Mouse (Mus musculus): ENCODE data around the gene Armcx4. TPM values are rescaled to one million over a fixed set of nuclear protein-coding genes. Genes with fewer than 3 reads are reported as not detected.

Armcx4 gene
- polyA plus RNA-seq, 2 experiments = 0.36 to 1.3 TPM

- no peak overlapping the region for H3K9ac ChIP-seq (replicated peaks)
- no peak overlapping the region for H3K4me2 ChIP-seq (ENCODE audit: low read depth)
- H3K4me3 ChIP-seq (ENCODE audit: insufficient read depth in 1 of 2, low read depth in 2 of 2, low read length in 2 of 2) = no peak overlapping the region
- DNase-seq (ENCODE audit: low read depth in 3 of 3, low spot score in 3 of 3) (no peak), ATAC-seq (ENCODE audit: insufficient read depth) (peak; percentile 50; the same call in 1 of the 2 replicates)
- H3K4me1 ChIP-seq (replicated peaks; ENCODE audit: control insufficient read depth in 2 of 2, insufficient read depth in 2 of 2, low read length in 1 of 2) = peaks cover 0 to 10% of the 10 kb centered on the region in 2 experiments; a peak in 2 of 4 replicates
- no peak for TF ChIP-seq CTCF (IDR thresholded peaks at IDR 0.05; ENCODE audit: low read depth)
- H3K9me3 ChIP-seq (ENCODE audit: control insufficient read depth, low read length) = no peaks in the 10 kb centered on the region
- H3K36me3 ChIP-seq (replicated peaks; ENCODE audit: control insufficient read depth, insufficient read depth, low read depth) = no peaks in the 10 kb centered on the region
- no peak overlapping the region for H3K27ac ChIP-seq
- no peaks in the 10 kb centered on the region for H3K27me3 ChIP-seq (ENCODE audit: control insufficient read depth, insufficient read depth, low read length)
- WGBS (ENCODE audit: insufficient replicate concordance) = 38% methylated on average over 4 of the region's 4 CpGs
Observed at GRCm38 (mm10) chrX:134739160-134739559, 52.8 kb downstream of the Armcx4 start.

DNA sequence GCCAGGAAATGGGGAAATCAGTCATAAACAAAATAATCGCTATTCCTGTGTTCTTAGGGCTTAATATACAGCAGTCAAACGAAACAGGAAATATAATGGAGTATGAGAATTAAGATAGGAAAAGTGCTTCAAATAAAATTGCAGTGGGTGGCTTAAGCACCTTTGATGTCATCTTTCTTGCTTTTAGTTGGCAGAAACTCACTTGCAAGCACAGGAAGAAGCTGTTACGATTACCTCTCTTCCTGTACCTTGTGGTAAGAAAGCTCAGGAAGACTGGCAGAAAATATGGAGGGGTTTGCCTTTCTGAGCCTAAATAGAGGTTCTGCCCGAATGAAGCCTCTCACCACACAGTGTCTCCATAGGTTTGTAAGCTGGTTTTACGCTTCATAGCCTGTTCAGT lies 55.5 kb downstream of the Armcx4 start:
- Histone ChIP-seq H3K4me1 (replicated peaks; ENCODE audit: control insufficient read depth in 2 of 2, insufficient read depth in 2 of 2, low read length in 1 of 2) (peaks cover 0 to 10% of the 10 kb centered on the region in 2 experiments; a peak in 2 of 4 replicates), H3K9me3 (ENCODE audit: control insufficient read depth, low read length) (no peaks in the 10 kb centered on the region), H3K4me2 (ENCODE audit: low read depth) (no peak overlapping the region), H3K27ac (no peak overlapping the region), H3K36me3 (replicated peaks; ENCODE audit: control insufficient read depth, insufficient read depth, low read depth) (no peaks in the 10 kb centered on the region), H3K27me3 (ENCODE audit: control insufficient read depth, insufficient read depth, low read length) (no peaks in the 10 kb centered on the region; the same call in 1 of the 2 replicates), H3K9ac (replicated peaks) (no peak overlapping the region), H3K4me3 (ENCODE audit: insufficient read depth in 1 of 2, low read depth in 2 of 2, low read length in 2 of 2) (no peak overlapping the region)
- DNase-seq (ENCODE audit: low read depth in 3 of 3, low spot score in 3 of 3) = no peak
- no peak for ATAC-seq (ENCODE audit: insufficient read depth)
- 30% methylated on average over 5 of the region's 5 CpGs for WGBS (ENCODE audit: insufficient replicate concordance)
- no peak for TF ChIP-seq EP300 (IDR thresholded peaks at IDR 0.05; ENCODE audit: low read depth)
- no peak for TF ChIP-seq CTCF (IDR thresholded peaks at IDR 0.05; ENCODE audit: low read depth)

Other genes with a start within 250 kb of the Armcx4 start
- gene Taf7l, start 210.0 kb upstream of the Armcx4 start, polyA plus RNA-seq (2012; rRNA removed) = not detected in 2 replicates
- gene Taf7l, start 210.0 kb upstream of the Armcx4 start, polyA plus RNA-seq (2014; fragmentation: Nextera tagmentation; extraction: Ambion mirVana) = not detected in 2 replicates
- 10.1 and 18.7 TPM in 2 replicates for gene Timm8a1, start 144.7 kb upstream of the Armcx4 start, polyA plus RNA-seq (2012; rRNA removed)
- 92.5 and 92.8 TPM in 2 replicates for gene Timm8a1, start 144.7 kb upstream of the Armcx4 start, polyA plus RNA-seq (2014; fragmentation: Nextera tagmentation; extraction: Ambion mirVana)
- 9.1 and 16.3 TPM in 2 replicates for gene Btk, start 102.9 kb upstream of the Armcx4 start, polyA plus RNA-seq (2012; rRNA removed)
- 10.9 and 13.4 TPM in 2 replicates for gene Btk, start 102.9 kb upstream of the Armcx4 start, polyA plus RNA-seq (2014; fragmentation: Nextera tagmentation; extraction: Ambion mirVana)
- gene Rpl36a, start 100.9 kb upstream of the Armcx4 start, polyA plus RNA-seq (2012; rRNA removed) = 600 and 1,190 TPM in 2 replicates
- 428 and 436 TPM in 2 replicates for gene Rpl36a, start 100.9 kb upstream of the Armcx4 start, polyA plus RNA-seq (2014; fragmentation: Nextera tagmentation; extraction: Ambion mirVana)
- gene Gla, start 85.4 kb upstream of the Armcx4 start, polyA plus RNA-seq (2012; rRNA removed) = 1.5 and 1.7 TPM in 2 replicates
- gene Gla, start 85.4 kb upstream of the Armcx4 start, polyA plus RNA-seq (2014; fragmentation: Nextera tagmentation; extraction: Ambion mirVana) = 3.9 TPM in 2 replicates
- 28.6 and 47.4 TPM in 2 replicates for gene Hnrnph2, start 85.3 kb upstream of the Armcx4 start, polyA plus RNA-seq (2012; rRNA removed)
- gene Hnrnph2, start 85.3 kb upstream of the Armcx4 start, polyA plus RNA-seq (2014; fragmentation: Nextera tagmentation; extraction: Ambion mirVana) = 53.7 and 60.1 TPM in 2 replicates
- 2.0 and 4.3 TPM in 2 replicates for gene Armcx1, start 31.4 kb downstream of the Armcx4 start, polyA plus RNA-seq (2012; rRNA removed)
- gene Armcx1, start 31.4 kb downstream of the Armcx4 start, polyA plus RNA-seq (2014; fragmentation: Nextera tagmentation; extraction: Ambion mirVana) = 4.4 and 4.7 TPM in 2 replicates
- 3.2 and 5.0 TPM in 2 replicates for gene Armcx6, start 64.9 kb downstream of the Armcx4 start, polyA plus RNA-seq (2012; rRNA removed)
- 3.7 and 3.9 TPM in 2 replicates for gene Armcx6, start 64.9 kb downstream of the Armcx4 start, polyA plus RNA-seq (2014; fragmentation: Nextera tagmentation; extraction: Ambion mirVana)
- 4.7 and 9.0 TPM in 2 replicates for gene Armcx3, start 70.1 kb downstream of the Armcx4 start, polyA plus RNA-seq (2012; rRNA removed)
- 14.4 and 16.1 TPM in 2 replicates for gene Armcx3, start 70.1 kb downstream of the Armcx4 start, polyA plus RNA-seq (2014; fragmentation: Nextera tagmentation; extraction: Ambion mirVana)
- gene Armcx2, start 122.7 kb downstream of the Armcx4 start, polyA plus RNA-seq (2012; rRNA removed) = 6.1 and 7.4 TPM in 2 replicates
- gene Armcx2, start 122.7 kb downstream of the Armcx4 start, polyA plus RNA-seq (2014; fragmentation: Nextera tagmentation; extraction: Ambion mirVana) = 7.2 and 9.9 TPM in 2 replicates

Data from liver, embryonic 14.5 days (tissue).